Mouse (Mus musculus): ENCODE results near the gene Sel1l3.

The Sel1l3 gene

DNA sequence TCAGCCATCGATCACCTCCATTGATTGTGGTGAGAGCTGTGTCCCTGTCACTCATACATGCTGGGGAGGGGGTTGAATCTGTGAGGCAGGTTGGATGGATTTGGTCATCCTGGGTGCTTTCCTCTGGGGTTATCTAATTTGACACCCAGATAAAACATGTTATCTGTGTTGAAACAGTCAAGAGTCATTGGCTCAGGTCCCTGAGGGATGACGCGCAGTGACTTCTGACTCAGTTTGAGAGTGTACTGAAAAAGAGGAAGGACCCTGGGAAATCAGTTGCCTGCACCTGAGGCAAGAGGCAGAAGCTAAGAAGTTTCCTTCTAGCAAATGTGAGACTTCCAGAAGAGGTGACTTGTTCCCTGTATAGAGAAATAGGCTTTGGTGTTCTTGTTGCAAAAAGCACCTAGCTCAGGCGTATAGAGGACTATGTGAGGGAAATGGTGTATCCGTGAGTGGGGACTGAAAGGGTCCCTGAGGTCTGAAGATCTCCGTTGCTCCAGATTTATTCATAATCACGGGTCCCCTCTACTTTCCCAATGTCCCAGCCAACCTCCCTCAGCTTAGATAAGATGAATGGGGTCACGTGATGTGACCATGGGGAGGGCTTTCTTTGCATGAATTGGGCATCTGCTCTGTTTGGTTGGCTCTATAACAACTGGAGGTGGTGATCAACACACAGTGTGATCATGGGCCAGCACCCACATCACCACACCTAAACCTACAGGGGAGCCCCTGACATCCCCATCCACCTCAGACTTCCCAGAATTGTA, 73.4 kb downstream of the Sel1l3 start:
- no peak for DNase-seq

DNA sequence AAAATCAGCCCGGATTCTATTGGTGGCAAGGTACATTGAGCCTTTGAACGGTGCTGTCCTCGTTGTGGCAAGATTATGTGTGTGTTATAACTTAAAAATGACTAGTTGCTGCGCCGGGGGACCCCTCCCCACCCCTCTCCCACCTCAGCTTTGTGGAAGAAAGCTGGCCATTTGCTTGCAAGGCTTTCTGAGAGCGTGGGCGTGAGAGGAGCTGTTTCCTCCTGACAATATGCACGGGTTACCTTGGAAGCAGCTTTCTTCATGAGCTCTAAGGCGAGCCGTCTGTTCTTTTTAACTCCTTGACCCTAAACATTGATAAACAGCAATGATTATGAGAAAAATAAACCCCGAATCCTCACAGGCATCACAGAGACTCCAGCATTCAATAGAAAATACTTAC, 74.2 kb downstream of the Sel1l3 start:
- DNase-seq: no peak

DNA sequence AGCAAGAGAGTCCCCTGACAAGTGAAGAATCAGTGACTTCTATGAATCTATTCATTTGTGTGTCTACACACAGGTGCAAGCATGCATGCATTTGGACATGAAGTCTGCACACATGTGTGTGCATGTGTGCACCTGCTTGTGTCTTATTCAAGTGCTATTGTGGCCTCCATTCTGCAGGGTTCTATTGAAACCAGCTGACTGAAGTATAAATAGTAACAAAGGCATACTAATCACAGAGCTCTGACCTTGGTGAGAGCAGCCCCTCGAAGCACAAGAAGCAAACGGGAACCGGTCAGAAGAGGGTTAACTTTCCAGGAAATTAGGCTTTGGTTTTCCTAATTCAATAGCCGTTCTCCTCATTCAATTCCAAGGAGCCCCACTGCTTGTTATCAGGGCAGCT, 74.6 kb downstream of the Sel1l3 start:
- DNase-seq: no peak

DNA sequence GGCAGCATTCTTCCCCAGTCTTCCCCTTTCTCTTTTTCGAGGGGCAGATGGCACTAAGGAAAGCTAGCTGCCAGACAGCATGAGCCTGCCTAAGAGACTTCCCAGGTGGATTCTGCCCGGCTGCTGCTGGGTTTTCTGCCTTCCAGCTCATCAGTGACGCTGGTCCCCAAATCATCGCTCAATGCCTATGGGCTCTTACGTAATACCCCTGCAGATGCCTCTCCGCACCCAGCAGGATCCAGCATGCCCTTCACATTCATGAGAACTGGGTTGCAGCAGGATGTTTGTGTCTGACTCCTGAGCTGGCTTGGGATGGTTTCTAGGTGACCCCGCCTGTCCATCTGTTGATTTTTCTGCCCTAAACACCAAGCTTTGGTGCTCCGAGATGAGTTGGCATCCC, 75.7 kb downstream of the Sel1l3 start:
- no peak for DNase-seq

DNA sequence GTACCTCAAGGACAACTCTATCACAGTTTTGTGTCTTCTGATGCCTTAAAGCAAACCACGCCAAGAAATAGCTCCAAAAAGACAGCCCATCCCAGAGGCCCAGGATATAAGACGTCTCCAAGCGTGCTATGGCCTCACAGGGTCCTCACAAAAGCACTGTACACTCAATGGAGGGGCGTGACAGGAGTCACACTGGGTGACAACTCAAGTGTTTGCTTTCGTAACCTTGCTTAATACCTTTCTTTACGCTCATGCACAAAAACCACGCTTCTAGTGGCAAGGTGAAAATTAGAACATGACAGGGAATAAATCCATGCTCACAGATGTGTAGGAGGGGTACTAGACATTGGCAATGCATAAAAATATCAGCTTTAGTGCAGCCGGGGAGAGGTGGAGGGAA, 77.7 kb downstream of the Sel1l3 start:
- peak; percentile 9 to 35 for DNase-seq

DNA sequence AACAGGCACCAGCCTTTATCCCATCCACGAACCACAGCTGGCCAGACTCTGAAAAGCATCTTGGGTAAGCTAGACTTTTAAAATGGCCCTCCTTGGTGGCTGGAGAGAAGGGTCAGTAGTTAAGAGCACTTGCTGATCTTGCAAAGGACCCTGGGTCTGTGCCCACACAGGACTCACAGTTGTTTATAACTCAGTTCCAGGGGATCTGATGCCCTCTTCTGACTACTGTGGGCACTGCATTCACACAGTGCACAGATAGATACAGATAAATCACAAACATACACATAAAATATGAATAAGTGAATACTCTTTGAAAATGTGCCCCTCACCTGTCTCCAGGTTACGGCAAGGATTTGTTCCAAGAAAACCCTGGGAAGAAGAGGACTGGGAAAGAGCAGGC, 79.7 kb downstream of the Sel1l3 start:
- DNase-seq: no peak

DNA sequence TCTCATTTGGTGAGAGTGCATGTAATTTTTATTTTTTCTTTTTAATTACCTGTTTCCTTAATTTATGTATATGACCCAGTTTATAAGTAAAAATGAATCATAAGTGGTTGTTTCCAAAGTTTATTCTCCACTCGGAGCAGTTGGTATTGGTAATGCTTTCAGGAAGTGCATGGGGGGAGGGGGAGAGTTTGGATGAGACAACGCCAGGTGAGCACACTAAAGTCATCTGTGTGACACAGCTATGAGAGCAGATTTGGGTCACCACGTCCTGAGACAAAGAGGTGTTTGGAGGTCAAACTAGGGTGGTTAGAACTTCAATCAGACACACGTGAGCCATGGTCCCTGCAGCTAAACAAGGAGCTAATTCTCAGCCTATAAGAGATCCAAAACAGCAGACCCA, 89.0 kb downstream of the Sel1l3 start:
- DNase-seq: no peak

DNA sequence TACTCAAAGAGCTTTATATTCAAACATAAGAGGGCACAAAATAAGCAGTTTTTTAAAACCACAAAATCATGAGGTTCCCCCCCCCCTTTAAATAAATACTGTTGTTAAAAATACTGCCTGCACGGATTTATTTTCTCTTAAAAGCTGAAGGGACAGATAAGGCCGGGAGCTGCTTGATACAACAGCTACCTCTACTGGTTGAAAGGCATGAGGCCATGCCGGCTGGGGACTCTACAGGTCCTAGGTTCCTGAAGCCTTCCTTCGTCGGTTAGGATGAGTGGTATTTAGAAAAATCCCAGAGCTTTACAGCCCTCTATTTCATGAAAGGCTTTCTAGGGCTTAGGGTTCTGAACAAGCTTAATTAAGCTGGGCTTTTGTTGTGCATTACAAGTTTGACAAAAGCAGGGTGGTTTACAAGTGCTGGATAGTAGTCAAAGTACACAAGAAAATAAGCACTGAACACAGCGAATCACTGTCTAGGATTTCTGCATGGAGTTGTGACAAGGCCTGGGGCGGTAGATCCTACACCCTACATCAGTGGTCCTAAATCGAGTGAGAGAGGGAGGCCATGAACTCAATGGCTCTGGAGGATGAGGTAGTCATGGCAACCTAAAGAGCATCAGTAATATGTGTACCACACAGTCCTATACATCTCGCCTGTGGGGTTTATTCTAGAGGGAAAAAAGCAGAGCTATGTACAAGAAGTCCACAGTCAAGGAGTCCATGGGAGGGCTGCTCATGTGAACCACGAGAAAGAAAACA, 90.0 kb downstream of the Sel1l3 start:
- peak; percentile 22 to 46 for DNase-seq

DNA sequence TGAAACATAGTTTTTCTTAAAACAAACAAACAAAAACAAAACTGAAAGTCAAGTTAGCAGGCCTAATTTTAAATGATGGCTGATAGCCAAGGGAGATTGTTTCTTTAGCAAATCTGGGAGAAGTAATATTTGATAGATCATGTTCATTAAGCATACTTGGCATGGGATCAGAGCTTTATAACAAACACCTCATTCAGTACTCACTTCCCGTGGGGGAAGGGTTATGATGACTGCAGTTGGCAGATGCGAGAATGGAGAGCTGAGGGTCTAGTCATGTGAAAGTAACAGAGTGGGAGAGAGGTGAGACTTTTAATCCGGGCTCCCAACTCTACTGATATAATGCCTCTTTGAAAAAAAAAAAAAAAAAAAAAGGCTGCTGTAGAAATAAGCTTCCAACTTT, 94.0 kb downstream of the Sel1l3 start:
- no peak for DNase-seq

DNA sequence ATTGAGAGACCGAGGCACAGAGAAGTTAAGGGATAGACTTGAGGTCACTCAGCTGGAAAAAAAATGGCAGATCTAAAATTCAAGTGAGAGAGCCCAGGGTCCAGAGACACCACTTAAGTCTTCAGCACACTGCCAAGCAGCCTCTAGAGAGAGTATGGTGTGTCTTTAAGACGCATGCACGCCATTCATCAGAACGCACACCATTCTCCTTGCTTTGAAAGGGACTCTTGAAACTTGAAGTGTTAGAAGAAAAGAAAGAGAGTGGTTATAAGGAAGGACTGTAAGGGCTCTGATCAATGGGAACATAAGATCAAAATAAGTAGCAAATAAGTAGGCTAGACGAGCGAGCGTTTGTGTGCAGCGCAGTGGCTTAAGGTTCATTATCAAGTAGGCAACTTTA, 95.5 kb downstream of the Sel1l3 start:
- no peak for DNase-seq

DNA sequence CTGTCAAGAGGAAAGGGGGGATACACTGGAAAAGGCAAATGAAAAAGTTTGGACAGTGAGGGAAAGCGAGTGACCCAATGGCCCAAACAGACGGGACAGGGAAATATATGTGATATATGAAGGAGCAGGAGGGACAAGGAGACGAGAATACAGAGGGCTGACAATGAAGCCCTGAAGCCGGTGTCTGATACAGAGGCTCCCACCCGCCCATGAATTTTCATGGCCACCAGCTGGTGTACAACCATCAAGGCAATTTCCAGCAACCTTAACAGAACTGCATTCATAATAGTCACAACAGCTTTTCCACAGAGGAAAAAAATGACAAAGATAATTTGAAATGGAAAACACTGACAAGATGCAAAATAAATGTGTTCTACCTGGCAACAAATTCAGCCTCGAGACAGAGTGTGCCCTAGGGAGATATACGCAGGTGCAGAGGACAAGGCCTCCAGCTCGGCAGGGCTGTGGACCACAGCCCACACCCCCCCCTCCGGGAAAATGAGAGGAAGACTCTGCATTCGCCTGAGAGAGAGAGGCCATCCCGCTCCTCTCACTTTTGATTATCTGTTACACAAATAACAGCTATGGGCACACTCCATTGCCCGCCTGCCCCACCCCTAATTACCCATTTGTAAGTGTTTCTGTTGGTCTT, 99.0 kb downstream of the Sel1l3 start:
- DNase-seq: no peak

DNA sequence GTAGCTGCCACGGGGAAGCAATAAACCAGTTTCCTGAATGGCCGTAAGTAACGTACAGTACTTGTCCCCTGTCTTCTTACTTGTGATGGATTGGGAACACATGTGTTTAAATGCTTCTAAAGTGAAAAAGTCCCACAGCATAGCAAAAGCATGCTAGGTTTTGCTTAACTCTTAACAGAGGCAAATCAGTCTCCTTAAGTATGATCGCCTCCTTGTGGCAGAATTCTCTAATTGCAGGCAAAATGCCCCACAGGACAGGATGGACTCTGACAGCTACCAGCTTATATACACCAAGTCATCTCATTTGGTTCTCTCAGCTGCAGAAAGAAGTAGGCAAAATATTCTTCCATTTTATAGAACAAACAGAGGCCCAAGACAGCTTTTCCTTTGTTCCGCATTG, 100.8 kb downstream of the Sel1l3 start:
- DNase-seq: no peak

DNA sequence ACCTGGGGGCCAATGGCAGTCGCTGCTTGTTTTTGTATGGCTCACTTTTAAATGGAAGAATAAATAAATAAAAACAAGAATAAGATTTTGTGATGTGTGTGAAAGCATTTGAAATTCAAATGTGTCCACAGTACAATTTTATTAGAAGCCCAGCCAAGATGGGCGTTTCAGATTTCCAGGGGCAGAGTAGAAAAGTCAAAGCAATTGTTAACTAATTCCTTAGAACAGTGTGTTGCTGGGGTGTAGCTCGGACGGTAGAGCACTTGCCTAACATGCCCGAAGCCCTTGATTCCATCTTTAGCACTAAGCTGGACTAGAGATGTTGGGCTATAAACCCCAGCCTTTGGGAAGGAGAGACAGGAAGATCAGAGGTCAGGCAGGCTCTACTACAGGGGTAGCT, 102.7 kb downstream of the Sel1l3 start:
- DNase-seq: no peak

DNA sequence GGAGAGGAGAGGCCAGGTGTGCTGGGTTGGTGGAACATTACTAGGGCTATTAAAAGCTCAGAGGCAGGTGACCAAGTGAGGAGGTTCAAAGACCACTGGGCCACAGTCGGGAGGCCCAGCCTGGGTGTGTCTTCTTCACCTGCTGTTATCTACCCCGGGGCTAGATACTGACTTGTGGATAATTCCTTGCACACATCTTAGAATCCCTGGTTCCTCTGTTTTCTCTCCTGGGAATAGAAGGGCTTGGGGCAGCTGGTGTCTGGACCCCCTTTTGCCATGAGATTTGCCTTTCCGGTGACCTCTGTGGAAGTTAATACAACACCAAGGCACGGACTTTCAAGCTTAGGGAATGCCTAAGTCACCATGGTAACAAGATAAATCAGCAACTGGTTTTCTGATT, 103.5 kb downstream of the Sel1l3 start:
- no peak for DNase-seq

DNA sequence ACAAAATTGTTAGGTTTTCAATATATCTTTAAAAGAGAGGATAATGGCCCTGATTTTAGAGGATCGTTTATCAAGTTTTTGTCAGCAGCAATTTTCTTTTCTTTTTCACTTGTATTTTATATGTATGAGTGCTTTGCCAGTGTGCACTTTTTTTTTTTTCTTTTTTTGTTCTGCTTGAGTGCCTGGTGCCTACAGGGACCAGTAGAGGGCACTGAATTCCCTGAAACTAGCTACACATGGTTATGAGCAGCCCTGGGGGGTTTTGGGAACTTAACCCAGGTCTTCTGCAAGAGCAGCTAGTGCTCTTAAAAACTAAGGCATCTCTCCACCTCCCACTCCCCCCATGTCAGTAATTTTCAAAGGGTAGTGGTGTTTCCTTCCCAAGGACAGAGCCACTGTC, 105.1 kb downstream of the Sel1l3 start:
- DNase-seq: no peak

DNA sequence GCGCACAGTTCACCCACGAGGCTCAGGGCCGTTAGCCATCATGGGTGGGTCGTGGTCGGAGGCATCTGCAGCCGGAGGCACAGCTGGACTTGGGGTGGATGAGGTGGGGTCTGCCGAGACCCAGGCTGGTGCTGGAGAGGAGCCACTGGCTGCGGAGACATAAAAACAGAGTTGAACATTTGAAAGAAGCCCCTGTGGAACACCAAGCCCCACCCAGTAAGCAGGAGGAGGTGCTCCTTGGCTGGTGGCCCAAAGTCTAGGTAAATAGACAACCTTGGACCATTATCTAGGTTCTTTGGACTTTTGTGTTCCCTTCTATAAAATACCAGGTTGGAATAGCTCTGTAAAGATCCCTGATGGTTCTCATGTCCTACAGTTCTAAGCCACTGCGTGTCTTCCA, 105.7 kb downstream of the Sel1l3 start:
- DNase-seq: no peak

DNA sequence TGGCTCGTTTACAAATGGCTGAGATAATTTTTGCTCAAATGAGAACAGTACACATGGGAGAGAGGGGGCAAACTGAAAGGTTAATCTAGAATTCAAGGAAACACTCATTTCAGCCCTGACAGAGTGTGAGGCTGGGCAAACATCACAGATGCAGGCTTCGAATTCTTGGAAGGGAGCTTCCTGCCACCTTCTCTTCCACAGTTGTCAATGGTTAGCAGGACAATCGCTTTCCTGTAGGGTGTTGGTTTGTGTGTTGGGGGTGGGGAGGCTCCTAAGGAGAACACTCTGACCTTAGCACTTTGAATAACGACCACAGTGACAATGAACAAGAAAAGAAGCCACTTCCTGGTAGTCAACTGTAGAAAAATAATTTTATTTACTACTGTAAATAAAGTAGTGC, 107.0 kb downstream of the Sel1l3 start:
- no peak for DNase-seq

DNA sequence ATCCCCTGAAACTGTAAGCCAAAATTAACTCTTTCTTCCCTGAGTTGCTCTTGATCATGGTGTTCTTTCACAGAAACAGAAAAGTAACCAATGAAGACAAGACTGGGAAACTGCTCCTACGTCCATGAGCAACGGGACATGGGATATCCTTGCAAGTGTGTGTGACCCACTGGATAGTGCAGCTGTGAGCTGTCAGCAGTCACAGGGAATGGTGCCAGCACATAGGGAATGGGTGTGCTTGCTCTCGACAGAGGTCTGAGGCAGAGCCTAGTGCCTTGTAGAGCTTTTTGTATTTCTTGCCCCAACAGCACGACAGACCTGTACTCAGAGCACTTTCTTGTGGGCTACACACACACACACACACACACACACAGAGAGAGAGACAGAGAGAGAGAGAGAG, 107.6 kb downstream of the Sel1l3 start:
- no peak for DNase-seq

DNA sequence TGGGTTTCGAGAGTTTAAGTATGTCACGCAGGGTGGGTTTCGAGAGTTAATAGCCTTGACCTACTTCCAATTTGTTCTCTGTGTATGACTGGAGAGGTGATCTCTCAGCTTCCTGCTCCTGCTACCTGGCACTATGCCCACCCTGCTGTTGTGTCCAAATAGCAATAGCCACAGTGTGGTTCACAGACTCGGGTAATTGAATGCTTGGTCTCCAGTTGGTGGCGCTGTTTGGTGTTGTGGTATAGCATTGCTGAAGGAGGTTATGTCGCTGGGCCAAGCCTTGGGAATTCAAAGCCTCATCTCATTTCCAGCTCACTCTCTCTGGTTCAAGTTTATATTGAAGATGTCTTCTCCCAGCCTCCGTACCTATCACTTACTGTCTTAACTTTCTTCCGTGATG, 108.0 kb downstream of the Sel1l3 start:
- peak; percentile 5 to 15 for DNase-seq

DNA sequence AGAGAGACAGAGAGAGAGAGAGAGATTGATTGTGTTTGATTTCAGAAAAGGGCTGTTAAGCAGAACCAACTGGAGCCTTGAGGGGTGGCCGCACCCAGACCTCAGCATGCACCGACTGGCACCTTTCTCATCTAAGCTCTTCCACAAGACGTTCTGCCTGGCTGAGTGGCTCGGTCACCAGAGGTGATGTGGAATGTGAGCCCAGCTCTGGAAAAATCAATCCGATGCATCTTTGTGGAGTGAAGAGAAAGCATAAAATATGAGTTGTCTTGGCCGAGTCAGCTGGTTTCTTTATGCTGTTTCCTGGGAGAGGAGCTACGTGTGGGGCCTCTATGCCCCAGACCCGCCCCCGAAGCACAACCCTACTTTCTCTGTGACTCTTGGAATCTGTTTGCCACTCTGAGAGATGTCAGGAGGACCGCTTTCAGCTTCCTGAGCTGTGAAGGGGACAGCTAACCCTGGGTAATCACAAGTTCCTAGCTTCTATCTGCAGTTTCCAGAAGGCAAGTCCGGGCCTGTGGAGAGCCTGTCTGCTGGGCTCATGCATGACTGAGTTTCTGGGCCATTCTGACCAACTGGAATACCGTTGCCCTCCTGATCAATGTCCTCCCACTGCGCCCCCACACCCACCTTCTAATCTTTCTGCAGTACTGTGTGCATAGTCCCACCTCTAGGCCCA, 109.4 kb downstream of the Sel1l3 start:
- DNase-seq: no peak

DNA sequence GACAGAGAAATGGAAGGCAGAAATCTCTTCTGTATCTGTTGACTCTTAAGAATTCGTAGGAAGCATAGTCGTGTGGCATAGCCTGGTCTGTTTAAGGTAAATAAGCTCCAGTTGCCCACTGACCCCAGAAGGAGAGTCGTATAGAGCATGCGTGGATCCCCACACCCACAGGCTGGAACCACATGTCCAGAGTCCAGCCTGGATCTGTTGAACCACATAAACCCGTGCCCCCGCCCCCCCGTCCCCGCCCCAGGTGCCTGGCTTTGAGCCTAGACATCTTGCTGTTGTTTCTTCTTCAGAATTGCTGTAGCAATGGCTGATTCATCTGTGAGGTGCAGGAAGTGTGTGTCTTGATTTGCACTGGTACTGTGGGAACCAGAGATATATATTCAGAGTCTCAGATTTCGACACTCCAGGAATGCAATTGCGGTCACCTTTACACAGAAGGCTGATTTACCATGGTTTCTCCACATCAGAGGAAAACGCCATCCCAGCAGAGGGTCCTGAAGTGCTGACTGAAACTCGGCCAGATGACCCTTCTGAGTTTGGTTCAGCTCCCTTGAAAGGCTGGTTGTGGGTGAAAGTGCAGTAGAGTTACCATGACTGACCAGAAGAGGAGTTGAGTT, 111.8 kb downstream of the Sel1l3 start:
- peak in 1 of 2 experiments; percentile 5 for DNase-seq

DNA sequence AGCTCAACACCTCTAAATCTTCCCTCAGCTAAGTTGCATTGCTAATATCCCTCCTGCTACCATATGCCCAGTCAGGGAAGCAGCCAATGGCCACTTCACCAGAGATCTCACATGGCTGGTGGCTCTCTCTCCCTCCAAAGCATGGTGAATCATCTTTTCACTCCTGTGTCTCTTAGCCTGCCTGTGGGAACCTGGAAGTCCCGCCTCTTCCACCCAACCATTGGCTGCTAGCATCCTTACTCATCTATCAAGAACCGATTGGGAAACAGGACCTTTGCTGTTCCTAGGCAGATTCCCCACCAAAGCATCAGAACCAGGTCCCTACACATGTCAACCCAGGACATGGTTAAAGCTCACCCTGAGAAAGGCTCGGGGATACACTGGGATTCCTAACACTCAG, 122.4 kb downstream of the Sel1l3 start:
- no peak for DNase-seq

DNA sequence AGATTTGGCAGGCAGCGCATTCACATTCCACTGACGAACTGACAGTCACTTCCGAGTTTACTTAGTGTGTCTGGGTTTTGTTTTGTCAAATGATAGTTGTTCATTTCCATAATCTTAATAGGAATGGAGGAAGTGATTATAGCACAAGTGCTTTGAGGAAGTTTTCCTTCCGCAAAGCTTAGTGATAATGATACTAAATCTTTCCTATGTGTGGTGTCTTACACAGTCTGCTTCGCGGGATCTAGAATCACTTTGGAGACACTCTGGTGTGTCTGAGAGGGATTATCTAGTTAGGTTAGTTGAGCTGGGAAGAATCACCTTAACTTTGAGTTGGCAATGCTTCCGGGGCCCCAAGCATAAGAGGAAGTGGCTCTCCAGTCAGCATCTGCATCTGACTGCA, 126.3 kb downstream of the Sel1l3 start:
- no peak for DNase-seq
